Mouse (Mus musculus): ENCODE data around the gene Zdhhc17.

DNA sequence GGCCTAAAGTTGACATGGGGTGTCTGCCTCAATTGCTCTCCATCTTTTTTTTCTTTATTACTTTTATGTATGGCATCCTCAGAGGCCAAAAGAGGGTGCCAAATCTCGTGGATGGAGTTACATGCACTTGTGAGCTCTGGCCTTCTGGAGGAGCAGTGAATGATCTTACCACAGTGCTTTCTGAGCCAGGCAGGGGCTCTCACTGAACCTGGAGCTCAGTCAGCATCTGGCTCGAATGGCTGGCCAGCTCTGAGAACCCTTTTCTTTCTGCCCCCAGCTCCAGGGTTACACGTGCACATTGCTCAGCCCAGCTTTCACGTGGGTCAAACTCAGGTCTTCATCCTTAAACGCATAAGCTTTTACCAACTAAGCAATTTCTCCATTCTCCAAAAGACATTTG lies 16.7 kb downstream of the Zdhhc17 start:
- TF ChIP-seq CTCF (IDR thresholded peaks at IDR 0.05; ENCODE audit: low read depth, low read length) (no peak), POLR2A (IDR thresholded peaks at IDR 0.05; ENCODE audit: insufficient read depth, low read length) (no peak), EP300 (IDR thresholded peaks at IDR 0.05; ENCODE audit: insufficient read depth, low read depth, low read length) (no peak)
